Mouse (Mus musculus) layer of hippocampus, adult 9-10 months (tissue): ENCODE results near the gene Mab21l3.
A peak's percentile ranks its signal among the peaks of the same experiment; 100 is the strongest.
"Not testable (repeated sequence)": the region's sequence is repeated elsewhere in the genome, so short reads cannot be mapped to it uniquely, and the experiment has no call there.

Experiments used
- DNase-seq: peaks from one replicate; pipeline ENCODE4 v3.0.0; 2022; ENCODE audit warnings: low spot score

The Mab21l3 gene

GRCm38 (mm10) chr3:101839327-101839726 is 9.4 kb downstream of the Mab21l3 start:
- DNase-seq: no peak

GRCm38 (mm10) chr3:101836971-101837370 is 11.8 kb downstream of the Mab21l3 start:
- DNase-seq: no peak

GRCm38 (mm10) chr3:101836532-101836931 is 12.2 kb downstream of the Mab21l3 start:
- no peak for DNase-seq

GRCm38 (mm10) chr3:101836045-101836444 is 12.7 kb downstream of the Mab21l3 start:
- DNase-seq: no peak

- no peak for DNase-seq
Measured at GRCm38 (mm10) chr3:101831189-101831858, 17.4 kb downstream of the Mab21l3 start.

- DNase-seq: no peak
Measured at GRCm38 (mm10) chr3:101829881-101830616, 18.7 kb downstream of the Mab21l3 start.

- no peak for DNase-seq
Measured at GRCm38 (mm10) chr3:101828595-101828994, 20.2 kb downstream of the Mab21l3 start.

GRCm38 (mm10) chr3:101827220-101827715 is 21.5 kb downstream of the Mab21l3 start:
- DNase-seq: no peak

GRCm38 (mm10) chr3:101824338-101824737 is 24.4 kb downstream of the Mab21l3 start:
- no peak for DNase-seq

GRCm38 (mm10) chr3:101822052-101822451 is 26.7 kb downstream of the Mab21l3 start:
- DNase-seq: no peak

GRCm38 (mm10) chr3:101820708-101821107 is 28.1 kb downstream of the Mab21l3 start:
- not testable (repeated sequence) for DNase-seq

- DNase-seq: no peak
Measured at GRCm38 (mm10) chr3:101816006-101816405, 32.8 kb downstream of the Mab21l3 start.

- no peak for DNase-seq
Measured at GRCm38 (mm10) chr3:101814790-101815189, 34.0 kb downstream of the Mab21l3 start.

- peak; percentile 63 for DNase-seq
Measured at GRCm38 (mm10) chr3:101812341-101812962, 36.3 kb downstream of the Mab21l3 start.

GRCm38 (mm10) chr3:101811931-101812330 is 36.8 kb downstream of the Mab21l3 start:
- DNase-seq: no peak

GRCm38 (mm10) chr3:101807646-101808045 is 41.1 kb downstream of the Mab21l3 start:
- no peak for DNase-seq

GRCm38 (mm10) chr3:101806941-101807340 is 41.8 kb downstream of the Mab21l3 start:
- no peak for DNase-seq

- DNase-seq: peak; percentile 77
Measured at GRCm38 (mm10) chr3:101806149-101806548, 42.6 kb downstream of the Mab21l3 start.

GRCm38 (mm10) chr3:101805562-101806004 is 43.2 kb downstream of the Mab21l3 start:
- DNase-seq: no peak

- no peak for DNase-seq
Measured at GRCm38 (mm10) chr3:101804971-101805561, 43.7 kb downstream of the Mab21l3 start.

GRCm38 (mm10) chr3:101804331-101804730 is 44.4 kb downstream of the Mab21l3 start:
- no peak for DNase-seq

- no peak for DNase-seq
Measured at GRCm38 (mm10) chr3:101803764-101804163, 45.0 kb downstream of the Mab21l3 start.
